Mouse (Mus musculus) cerebellum, adult 2 months (tissue): Measurements from ENCODE around the gene Ufsp1.

Source experiments
- CTCF ChIP-seq: fragments of 200-500 bp; IDR thresholded peaks from 2 replicates; pipeline ENCODE4 v1.5.1; 2011; ENCODE audit warnings: low read depth, mild to moderate bottlenecking, control low read depth, low read length, moderate library complexity, borderline replicate concordance; ENCODE audit not compliant: insufficient read depth
- POLR2A ChIP-seq: fragments of 200-500 bp; IDR thresholded peaks from 2 replicates; pipeline ENCODE4 v1.6.1; 2011; ENCODE audit warnings: low read length, control low read depth, borderline replicate concordance; ENCODE audit not compliant: insufficient read depth

- TF ChIP-seq CTCF: no peak
- no peak for TF ChIP-seq POLR2A
Measured at GRCm38 (mm10) chr5:137304165-137304564, 9.7 kb downstream of the Ufsp1 start.
